In the genomic region with DNA sequence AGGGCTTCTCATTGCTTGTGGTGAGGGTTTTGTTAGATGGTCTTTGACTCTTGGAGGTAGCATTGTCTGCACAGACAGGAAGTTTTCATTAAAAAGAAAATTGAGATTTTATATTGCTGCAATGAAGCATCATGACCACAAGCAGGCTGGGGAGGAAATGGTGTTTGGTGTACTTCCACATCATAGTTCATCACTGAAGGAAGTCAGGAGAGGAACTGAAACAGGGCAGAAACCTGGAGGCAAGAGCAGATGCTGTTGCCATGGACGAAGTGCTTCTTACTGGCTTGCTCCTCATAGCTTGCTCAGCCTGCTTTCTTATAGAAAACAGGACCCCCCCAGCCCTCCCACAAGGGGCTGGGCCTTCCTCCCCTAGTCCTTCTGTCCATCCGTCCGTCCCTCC, we compare ENCODE assay signal across 21 mouse cellular contexts.
DNase-seq lines count a peak whose midpoint lies in the region; ATAC-seq lines count a peak whose summit lies in the region.
"Had no signal": no experiment of that assay in that cellular context is flagged by ENCODE, and none has a peak within 500 bp of the region (broad histone marks: within the 10 kb centered on the region; RNA-seq: fewer than 3 reads in every experiment).

No protein-coding gene starts in this region.

- ATAC-seq in common myeloid progenitor, adult 5-6 weeks (replicated peaks; ENCODE audit: low read depth, poor library complexity, severe bottlenecking) = peak; percentile 86
- peak; percentile 88 for ATAC-seq in monocyte, adult 5-6 weeks (replicated peaks; ENCODE audit: insufficient number of reproducible peaks, low FRiP score, low TSS enrichment, poor library complexity, severe bottlenecking)
- ATAC-seq: activated CD4-positive, CD25-positive, alpha-beta regulatory T cell, adult 4 months; intestine, postnatal 0 days; midbrain, embryonic 13.5 days had no signal

- peak; percentile 8 for DNase-seq in lung, postnatal 25 days (ENCODE audit: low spot score)
- no peak for DNase-seq in lung, postnatal 4 days
- peak; percentile 29 for DNase-seq in 416B (ENCODE audit: low read depth)
- no peak for DNase-seq in cerebellum, adult 11-12 months
- no peak for DNase-seq in right cerebral cortex, postnatal 4 days
- DNase-seq: adrenal gland, adult 2 months; adrenal gland, postnatal 36 days; cerebellum, adult 2 months; cerebellum, postnatal 14 days; gastrocnemius, postnatal 10 days; heart, adult 18-20 months; heart, postnatal 36 days; kidney, adult 9 months; kidney, postnatal 10 days; right cerebral cortex, adult 18-20 months; thymus, postnatal 4 days had no signal

Comparison
In these comparisons a context has a peak if more than half of its experiments do, and no peak if none do; other contexts are left out.
1. DNase-seq: peak in lung, postnatal 25 days (single experiment) and 416B (single experiment); none in lung, postnatal 4 days (0 of 2), cerebellum, adult 11-12 months (single experiment) and right cerebral cortex, postnatal 4 days (single experiment).